Mouse (Mus musculus) liver, postnatal 0 days (tissue): ENCODE results near the gene Meltf. TPM values are rescaled to one million over a fixed set of nuclear protein-coding genes. Genes with fewer than 3 reads are reported as not detected.
A peak's percentile ranks its signal among the peaks of the same experiment; 100 is the strongest.

Experiments used
- ATAC-seq: fragments of 200-750 bp; cut with Nextera tagmentation; 2 replicates; pipeline ENCODE4 v1.8.0; 2017; ENCODE audit warnings: mild to moderate bottlenecking, moderate library complexity
- DNase-seq: peaks from one replicate; pipeline ENCODE4 v3.0.0-alpha.2; 2016
- H3K27ac ChIP-seq: fragments of 300-500 bp; sonication (generic); 2 replicates; pipeline ENCODE4 v1.5.1; 2014; ENCODE audit warnings: antibody characterized with exemption, moderate library complexity, mild to moderate bottlenecking, low read depth
- H3K27me3 ChIP-seq: fragments of 300-500 bp; sonication (generic); 2 replicates; pipeline ENCODE4 v1.6.1; 2014; ENCODE audit warnings: low read length, control low read depth, mixed read lengths; ENCODE audit not compliant: insufficient read depth
- H3K36me3 ChIP-seq: fragments of 300-500 bp; sonication (generic); replicated peaks from 2 replicates; pipeline ENCODE4 v1.6.1; 2014; ENCODE audit warnings: mild to moderate bottlenecking, control low read depth, low read length, moderate library complexity, mixed read lengths; ENCODE audit not compliant: insufficient read depth
- H3K4me1 ChIP-seq: fragments of 300-500 bp; sonication (generic); 2 replicates; pipeline ENCODE4 v1.6.1; 2014; ENCODE audit warnings: antibody characterized with exemption, mild to moderate bottlenecking, control low read depth; ENCODE audit not compliant: insufficient read depth
- H3K4me2 ChIP-seq: fragments of 300-500 bp; sonication (generic); 2 replicates; pipeline ENCODE4 v1.6.1; 2014; ENCODE audit warnings: low read depth, mild to moderate bottlenecking, low read length, moderate library complexity, mixed read lengths
- H3K4me3 ChIP-seq: fragments of 300-500 bp; sonication (generic); 2 replicates; pipeline ENCODE4 v1.5.1; 2014; ENCODE audit warnings: low read depth, low read length
- H3K9ac ChIP-seq: fragments of 300-500 bp; sonication (generic); replicated peaks from 2 replicates; pipeline ENCODE4 v1.6.1; 2014; ENCODE audit warnings: mild to moderate bottlenecking, moderate library complexity
- H3K9me3 ChIP-seq: fragments of 300-500 bp; sonication (generic); 2 replicates; pipeline ENCODE4 v1.6.1; 2016; ENCODE audit warnings: mild to moderate bottlenecking, control low read depth, low read length, mixed read lengths
- CTCF ChIP-seq: sonication (generic); IDR thresholded peaks from 2 replicates; pipeline ENCODE4 v1.5.1; 2016; ENCODE audit warnings: antibody characterized with exemption, low read depth
- EP300 ChIP-seq: IDR thresholded peaks from 2 replicates; pipeline ENCODE4 v1.6.1; 2016; ENCODE audit warnings: antibody characterized with exemption, low read depth, mild to moderate bottlenecking
- WGBS: fragments of 180-500 bp; shearing (Covaris S2); extraction: QIAGEN DNeasy Blood & Tissue Kit; methylation state at CpG from one replicate; pipeline ENCODE4 v1.1.7; 2014; ENCODE audit not compliant: insufficient replicate concordance; 5-methylcytosine and 5-hydroxymethylcytosine counted together
- polyA plus RNA-seq: library from polyadenylated mRNA; unstranded; fragments of >200 nt; fragmentation: Nextera tagmentation; extraction: Ambion mirVana; gene quantifications from 2 replicates; pipeline ENCODE4 v1.2.1, GENCODE M21; 2015

The Meltf gene
- polyA plus RNA-seq, 1 experiment from 2014 or later = 0.14 TPM

DNA sequence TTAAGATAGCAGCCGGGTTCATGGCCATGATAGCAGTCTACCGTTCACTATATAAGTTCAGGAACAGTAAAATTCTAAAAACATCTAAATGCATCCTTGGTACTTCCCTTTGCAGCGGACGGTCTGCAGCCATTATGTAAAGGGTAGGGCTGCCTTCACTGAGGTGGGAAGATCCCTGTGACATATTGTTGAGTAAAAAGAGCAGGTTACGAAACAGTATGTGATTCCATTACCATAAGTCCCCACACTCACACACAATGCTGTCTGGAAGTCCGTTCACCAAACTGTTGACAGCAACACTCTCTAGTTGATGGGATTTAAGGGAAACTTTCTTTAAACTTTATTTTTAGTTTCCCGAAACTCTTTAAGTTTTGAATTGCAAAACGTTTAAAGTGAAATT, 24.6 kb downstream of the Meltf start:
- TF ChIP-seq CTCF (no peak), EP300 (no peak)
- no peak for ATAC-seq

DNA sequence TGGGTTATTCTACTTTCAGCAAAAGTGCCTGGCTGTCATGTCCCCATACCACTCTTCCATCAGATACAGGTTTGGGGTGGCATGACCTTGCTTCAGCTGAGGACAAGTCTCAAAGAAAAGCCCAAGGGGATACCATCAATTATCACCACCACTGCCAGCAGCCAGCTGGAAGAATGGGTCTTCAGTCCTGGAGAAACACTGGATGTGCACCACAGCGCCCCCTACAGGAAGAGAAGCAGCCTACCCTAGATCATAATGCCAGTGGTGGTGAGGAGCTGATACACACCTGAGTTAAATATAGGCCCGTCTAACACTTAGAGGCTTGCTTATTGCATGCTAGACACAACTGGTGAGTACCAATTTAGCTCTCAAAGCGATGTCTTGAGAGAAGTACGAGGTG, 26.7 kb downstream of the Meltf start:
- H3K27me3 ChIP-seq = no peaks in the 10 kb centered on the region
- WGBS = 66% methylated on average over 4 of the region's 4 CpGs
- no peak overlapping the region for H3K4me2 ChIP-seq
- ATAC-seq = no peak
- no peak overlapping the region for H3K27ac ChIP-seq
- peak; percentile 64 for TF ChIP-seq CTCF
- TF ChIP-seq EP300 = no peak
- H3K4me1 ChIP-seq = peaks cover 7% of the 10 kb centered on the region
- DNase-seq = no peak
- no peak overlapping the region for H3K4me3 ChIP-seq
- H3K9me3 ChIP-seq = no peaks in the 10 kb centered on the region
- no peak overlapping the region for H3K9ac ChIP-seq
- H3K36me3 ChIP-seq = no peaks in the 10 kb centered on the region

More for the DNA sequence above, 24.6 kb downstream of the Meltf start:
- Histone ChIP-seq H3K36me3 (no peaks in the 10 kb centered on the region), H3K4me2 (no peak overlapping the region), H3K9me3 (no peaks in the 10 kb centered on the region), H3K27ac (no peak overlapping the region), H3K27me3 (no peaks in the 10 kb centered on the region), H3K9ac (no peak overlapping the region), H3K4me1 (peaks cover 7% of the 10 kb centered on the region), H3K4me3 (no peak overlapping the region)
- DNase-seq = no peak
- WGBS = 69% methylated on average over 8 of the region's 8 CpGs

DNA sequence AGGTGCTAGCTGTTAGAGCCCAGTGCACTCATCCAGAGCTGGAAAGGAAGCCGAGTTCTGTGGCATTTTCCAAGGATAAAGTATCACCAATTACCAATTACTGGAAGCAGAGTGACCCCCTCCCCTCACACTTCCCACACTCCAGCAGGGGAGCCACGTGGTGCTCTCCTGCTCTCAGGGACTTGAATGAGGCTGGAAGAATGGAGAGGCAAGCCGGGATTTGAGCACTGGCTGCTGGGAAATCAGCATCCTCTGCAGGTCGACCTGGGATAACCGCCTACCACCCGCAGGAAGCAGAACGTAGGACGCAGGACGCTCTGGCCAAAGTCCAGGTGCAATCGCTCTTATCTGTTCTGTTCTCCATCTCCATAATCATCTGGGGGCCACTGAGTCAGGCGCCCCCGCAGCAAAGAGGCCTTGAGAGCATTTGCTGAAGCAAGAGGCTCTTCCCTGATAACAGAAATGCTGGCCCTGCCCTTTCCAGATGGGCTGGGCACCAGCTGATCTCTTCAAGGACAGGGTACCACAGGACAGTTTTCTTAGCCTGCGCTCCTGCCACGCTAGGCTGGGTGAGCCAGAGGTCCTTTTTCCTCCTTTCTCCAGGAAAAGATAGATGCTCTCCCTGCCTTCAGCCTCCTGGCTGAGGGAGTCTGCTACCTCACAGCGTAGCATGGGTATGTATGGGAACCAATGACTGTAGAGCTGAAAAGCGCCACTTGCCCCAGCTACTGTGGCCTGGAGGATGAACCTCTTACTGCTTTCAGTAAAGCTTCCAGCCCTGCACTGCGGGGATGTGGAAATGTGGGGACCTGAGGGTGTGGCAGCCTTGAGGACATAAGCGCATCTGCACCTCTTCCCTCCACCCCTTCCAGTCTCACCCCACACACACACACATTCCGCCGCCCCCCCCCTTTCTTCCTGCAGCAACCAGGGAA, 27.5 kb downstream of the Meltf start:
- H3K4me3 ChIP-seq = no peak overlapping the region
- H3K27me3 ChIP-seq = no peaks in the 10 kb centered on the region
- ATAC-seq (no peak), DNase-seq (no peak)
- H3K9ac ChIP-seq = no peak overlapping the region
- peaks cover 7% of the 10 kb centered on the region for H3K4me1 ChIP-seq
- TF ChIP-seq EP300 = no peak
- H3K36me3 ChIP-seq = no peaks in the 10 kb centered on the region
- 35% methylated on average over 20 of the region's 20 CpGs for WGBS
- H3K27ac ChIP-seq = no peak overlapping the region
- H3K4me2 ChIP-seq = peak overlapping the region; percentile 54; the same call in 1 of the 2 replicates
- no peaks in the 10 kb centered on the region for H3K9me3 ChIP-seq

DNA sequence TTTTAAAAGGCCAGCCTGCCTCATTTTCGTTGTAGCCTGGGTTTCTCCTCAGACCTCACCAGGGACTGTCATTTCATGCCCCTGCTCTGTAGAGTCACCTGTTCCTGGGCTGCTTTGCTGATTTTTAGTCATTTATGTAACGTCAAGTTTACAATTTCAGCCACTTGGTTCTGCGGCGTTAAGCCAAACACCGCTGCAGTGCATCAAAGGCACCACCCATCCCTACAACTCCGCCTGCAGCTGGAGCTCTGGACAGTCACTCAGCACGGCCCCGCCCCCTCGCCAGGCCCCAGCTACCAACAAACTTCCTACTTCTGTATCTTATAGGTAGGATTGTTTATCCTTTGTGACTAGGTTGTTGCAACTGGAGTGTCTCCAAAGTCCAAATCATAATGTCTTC, 28.3 kb downstream of the Meltf start:
- H3K4me2 ChIP-seq = peak overlapping the region; percentile 54; the same call in 1 of the 2 replicates
- H3K4me3 ChIP-seq = no peak overlapping the region
- no peak overlapping the region for H3K27ac ChIP-seq
- WGBS = 6% methylated on average over 9 of the region's 9 CpGs
- DNase-seq (peak; percentile 50), ATAC-seq (no peak)
- H3K27me3 ChIP-seq = no peaks in the 10 kb centered on the region
- no peak for TF ChIP-seq EP300
- TF ChIP-seq CTCF = no peak
- H3K4me1 ChIP-seq = peaks cover 7% of the 10 kb centered on the region
- no peak overlapping the region for H3K9ac ChIP-seq
- H3K9me3 ChIP-seq = no peaks in the 10 kb centered on the region
- H3K36me3 ChIP-seq = no peaks in the 10 kb centered on the region

DNA sequence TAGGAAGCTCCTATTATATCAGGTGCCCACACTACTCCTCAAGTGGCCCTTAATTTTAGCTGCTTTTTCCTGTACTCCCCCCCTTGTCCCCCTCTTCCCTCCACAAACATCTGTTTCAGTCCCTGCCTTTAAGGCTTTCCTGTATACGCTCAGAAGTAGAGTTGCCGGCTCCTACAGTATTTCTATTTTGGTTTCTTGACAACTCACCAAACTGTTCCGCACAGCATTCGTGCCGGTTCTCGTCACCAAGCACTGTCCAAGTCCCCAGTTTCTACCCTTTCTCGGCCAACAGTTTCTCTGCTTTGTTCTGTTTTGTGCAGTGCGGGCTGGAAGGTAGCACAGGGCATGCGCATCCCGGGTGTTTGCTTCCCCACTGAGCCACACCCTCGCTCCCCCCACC, 30.3 kb downstream of the Meltf start:
- WGBS = 53% methylated on average over 11 of the region's 11 CpGs
- Histone ChIP-seq H3K4me2 (no peak overlapping the region), H3K9ac (no peak overlapping the region), H3K4me1 (peaks cover 7% of the 10 kb centered on the region), H3K27me3 (no peaks in the 10 kb centered on the region), H3K4me3 (no peak overlapping the region), H3K36me3 (no peaks in the 10 kb centered on the region), H3K9me3 (no peaks in the 10 kb centered on the region), H3K27ac (no peak overlapping the region)
- DNase-seq (no peak), ATAC-seq (no peak)
- no peak for TF ChIP-seq EP300
- no peak for TF ChIP-seq CTCF

DNA sequence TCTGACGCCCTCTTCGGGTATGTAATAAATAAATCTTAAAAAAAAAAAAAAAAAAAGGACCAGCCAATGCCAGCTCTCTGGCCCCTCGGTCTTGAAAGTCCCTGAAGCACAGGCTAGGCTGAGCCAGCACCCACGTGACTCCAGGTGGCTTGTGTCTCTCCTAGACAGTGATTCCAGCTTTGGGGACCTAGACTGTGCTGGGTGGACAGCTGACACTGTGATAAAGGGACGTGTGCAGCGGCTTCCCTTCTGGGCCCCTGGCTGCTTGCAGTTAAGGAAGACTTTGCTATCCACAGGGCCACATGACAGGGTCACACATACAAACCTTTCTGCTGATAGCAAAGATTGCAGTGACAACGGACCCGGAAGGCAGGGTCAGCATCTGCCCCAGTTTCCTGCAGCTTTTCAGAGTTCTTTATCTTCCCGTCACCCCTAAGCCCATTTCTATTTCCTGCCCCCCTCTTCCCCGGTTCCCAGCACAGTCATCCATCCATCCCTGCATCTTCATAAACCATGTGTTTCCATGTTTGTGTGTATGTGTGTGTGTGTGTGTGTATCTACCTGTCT, 31.8 kb downstream of the Meltf start:
- no peak for TF ChIP-seq EP300
- TF ChIP-seq CTCF = no peak
- no peak overlapping the region for H3K4me3 ChIP-seq
- no peak overlapping the region for H3K4me2 ChIP-seq
- H3K36me3 ChIP-seq = no peaks in the 10 kb centered on the region
- ATAC-seq (no peak), DNase-seq (no peak)
- no peak overlapping the region for H3K27ac ChIP-seq
- H3K9ac ChIP-seq = no peak overlapping the region
- WGBS = 32% methylated on average over 10 of the region's 10 CpGs
- no peaks in the 10 kb centered on the region for H3K9me3 ChIP-seq
- peaks cover 7% of the 10 kb centered on the region for H3K4me1 ChIP-seq
- no peaks in the 10 kb centered on the region for H3K27me3 ChIP-seq
